Mouse (Mus musculus) limb, embryonic 14.5 days (tissue): Measurements from ENCODE around the gene Opalin. TPM values are rescaled to one million over a fixed set of nuclear protein-coding genes. Genes with fewer than 3 reads are reported as not detected.

ENCODE experiments used
- ATAC-seq: fragments of 200-750 bp; cut with Nextera tagmentation; 2 replicates; pipeline ENCODE4 v1.8.0; 2017; ENCODE audit warnings: low read depth, moderate number of reproducible peaks, moderate TSS enrichment; ENCODE audit not compliant: low FRiP score
- DNase-seq: peaks from one replicate; pipeline ENCODE4 v3.0.0-alpha.2; 2015; ENCODE audit warnings: low spot score
- H3K27ac ChIP-seq: fragments of 300-500 bp; sonication (generic); replicated peaks from 2 replicates; pipeline ENCODE4 v1.5.1; 2014; ENCODE audit warnings: low read depth, mild to moderate bottlenecking, low read length, moderate library complexity, mixed read lengths
- H3K27me3 ChIP-seq: fragments of 300-500 bp; sonication (generic); 2 replicates; pipeline ENCODE4 v1.6.1; 2014; ENCODE audit warnings: low read length, mixed read lengths; ENCODE audit not compliant: control insufficient read depth, insufficient read depth
- H3K36me3 ChIP-seq: fragments of 300-500 bp; sonication (generic); 2 replicates; pipeline ENCODE4 v1.6.1; 2014; ENCODE audit warnings: mild to moderate bottlenecking, low read length, moderate library complexity, mixed read lengths; ENCODE audit not compliant: control insufficient read depth, insufficient read depth
- H3K4me1 ChIP-seq: fragments of 300-500 bp; sonication (generic); 2 replicates; pipeline ENCODE4 v1.6.1; 2014; ENCODE audit warnings: antibody characterized with exemption, low read length, mixed read lengths; ENCODE audit not compliant: control insufficient read depth, insufficient read depth
- H3K4me2 ChIP-seq: fragments of 300-500 bp; sonication (generic); replicated peaks from 2 replicates; pipeline ENCODE4 v1.6.1; 2014; ENCODE audit warnings: low read depth, mild to moderate bottlenecking, low read length, moderate library complexity; ENCODE audit not compliant: severe bottlenecking
- H3K4me3 ChIP-seq: fragments of 300-500 bp; sonication (generic); replicated peaks from 2 replicates; pipeline ENCODE4 v1.5.1; 2014; ENCODE audit warnings: low read length
- H3K9ac ChIP-seq: fragments of 300-500 bp; sonication (generic); 2 replicates; pipeline ENCODE4 v1.6.1; 2014; ENCODE audit warnings: mild to moderate bottlenecking, low read depth, low read length, moderate library complexity; ENCODE audit not compliant: severe bottlenecking
- H3K9me3 ChIP-seq: fragments of 300-500 bp; sonication (generic); 2 replicates; pipeline ENCODE4 v1.6.1; 2016; ENCODE audit warnings: low read length; ENCODE audit not compliant: control insufficient read depth
- POLR2A ChIP-seq: fragments of 200-500 bp; IDR thresholded peaks from 2 replicates; pipeline ENCODE4 v1.8.0; 2012; ENCODE audit warnings: inconsistent platforms, mild to moderate bottlenecking, moderate library complexity, borderline replicate concordance; ENCODE audit not compliant: insufficient read depth, insufficient read length; ENCODE audit errors: extremely low read depth
- whole genome bisulfite sequencing: fragments of 180-500 bp; shearing (Covaris S2); extraction: QIAGEN DNeasy Blood & Tissue Kit; methylation state at CpG from one replicate; pipeline ENCODE4 v1.1.7; 2014; 5-methylcytosine and 5-hydroxymethylcytosine counted together
- polyA plus RNA-seq, 2 experiments: library from polyadenylated mRNA; depleted of rRNA in 1 of 2; stranded (reverse) in 1 of 2; unstranded in 1 of 2; fragments of >200 nt; fragmentation: Nextera tagmentation in 1 of 2; extraction: Ambion mirVana in 1 of 2; gene quantifications; 2 replicates each; pipeline versions ENCODE4 v1.2.1 to v1.2.3; 2012 to 2014

The Opalin gene
- polyA plus RNA-seq, 2 experiments: not detected

- no peak overlapping the region for H3K4me3 ChIP-seq
- WGBS: 77% methylated on average over 17 of the region's 17 CpGs
- ATAC-seq: no peak
- H3K27ac ChIP-seq: no peak overlapping the region
- 0 out of 2 replicates have a peak, but pooled peaks cover 4% of the 10 kb centered on the region for H3K27me3 ChIP-seq
- DNase-seq: no peak
- no peak overlapping the region for H3K4me2 ChIP-seq
- no peaks in the 10 kb centered on the region for H3K36me3 ChIP-seq
- peaks cover 15% of the 10 kb centered on the region for H3K4me1 ChIP-seq
- no peak overlapping the region for H3K9ac ChIP-seq
- TF ChIP-seq POLR2A: no peak
- H3K9me3 ChIP-seq: no peaks in the 10 kb centered on the region
These were observed 37.1 kb upstream of the Opalin start for GRCm38 (mm10) chr19:41113911-41114531.

DNA sequence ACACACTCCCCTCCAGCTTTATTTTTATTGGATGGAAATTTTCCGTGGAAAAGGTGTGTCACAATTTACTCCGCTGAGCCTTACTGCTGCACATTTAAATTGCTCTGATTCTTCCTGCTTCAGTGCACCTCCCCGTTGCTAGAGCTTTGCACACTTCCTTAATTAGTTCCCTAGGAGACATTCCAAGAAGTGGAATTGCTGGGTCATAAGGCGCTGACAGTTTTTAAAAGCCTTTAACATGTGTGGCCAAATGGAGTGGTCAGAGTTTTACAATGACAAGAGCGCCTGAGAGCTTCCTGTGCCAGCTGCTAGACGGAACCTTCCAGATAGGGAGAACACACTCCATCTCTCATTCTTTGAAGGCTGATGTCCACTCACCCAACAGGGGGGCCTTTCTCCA is 35.7 kb upstream of the Opalin start:
- H3K27me3 ChIP-seq: 0 out of 2 replicates have a peak, but pooled peaks cover 4% of the 10 kb centered on the region
- no peak for TF ChIP-seq POLR2A
- peaks cover 13% of the 10 kb centered on the region for H3K4me1 ChIP-seq
- H3K36me3 ChIP-seq: no peaks in the 10 kb centered on the region
- ATAC-seq (no peak), DNase-seq (no peak)
- H3K27ac ChIP-seq: no peak overlapping the region
- H3K9me3 ChIP-seq: no peaks in the 10 kb centered on the region
- 21% methylated on average over 6 of the region's 6 CpGs for WGBS
- no peak overlapping the region for H3K4me3 ChIP-seq
- no peak overlapping the region for H3K4me2 ChIP-seq
- no peak overlapping the region for H3K9ac ChIP-seq

- H3K9me3 ChIP-seq: no peaks in the 10 kb centered on the region
- no peak for ATAC-seq
- H3K27me3 ChIP-seq: 0 out of 2 replicates have a peak, but pooled peaks cover 4% of the 10 kb centered on the region
- TF ChIP-seq POLR2A: no peak
- WGBS: 47% methylated on average over 5 of the region's 5 CpGs
- no peaks in the 10 kb centered on the region for H3K36me3 ChIP-seq
- peaks cover 19% of the 10 kb centered on the region for H3K4me1 ChIP-seq
- H3K4me2 ChIP-seq: no peak overlapping the region
- no peak for DNase-seq
- no peak overlapping the region for H3K27ac ChIP-seq
- H3K4me3 ChIP-seq: no peak overlapping the region
- no peak overlapping the region for H3K9ac ChIP-seq
These were observed 33.1 kb upstream of the Opalin start for GRCm38 (mm10) chr19:41109991-41110390.

DNA sequence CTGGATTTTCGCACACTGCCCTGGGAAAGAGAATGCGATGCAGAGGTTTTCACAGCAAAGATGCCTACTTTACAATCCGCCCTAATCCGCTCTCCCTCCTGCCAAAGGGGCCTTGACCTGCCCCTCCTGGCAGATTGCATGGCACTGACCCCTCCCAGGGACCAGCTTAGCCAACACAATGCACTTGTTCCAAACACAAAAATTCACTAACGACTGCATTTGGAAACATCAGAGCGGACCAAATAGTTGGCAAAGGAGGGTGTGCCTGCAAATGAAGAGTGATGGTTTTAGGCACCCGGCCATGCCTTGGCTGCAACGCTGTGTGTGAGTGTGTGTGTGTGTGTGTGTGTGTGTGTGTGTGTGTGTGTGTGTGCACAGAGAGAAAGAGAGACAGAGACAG is 32.6 kb upstream of the Opalin start:
- no peak for TF ChIP-seq POLR2A
- no peak overlapping the region for H3K9ac ChIP-seq

GRCm38 (mm10) chr19:41108666-41109065 is 31.8 kb upstream of the Opalin start:
- Histone ChIP-seq H3K36me3 (no peaks in the 10 kb centered on the region), H3K4me3 (no peak overlapping the region), H3K27ac (no peak overlapping the region), H3K9ac (no peak overlapping the region), H3K4me1 (peaks cover 19% of the 10 kb centered on the region), H3K9me3 (no peaks in the 10 kb centered on the region), H3K27me3 (0 out of 2 replicates have a peak, but pooled peaks cover 4% of the 10 kb centered on the region), H3K4me2 (no peak overlapping the region)
- ATAC-seq: no peak
- no peak for DNase-seq
- TF ChIP-seq POLR2A: no peak
- 90% methylated on average over 7 of the region's 7 CpGs for WGBS

More for the DNA sequence above, 32.6 kb upstream of the Opalin start:
- DNase-seq: no peak
- H3K4me2 ChIP-seq: no peak overlapping the region
- H3K27ac ChIP-seq: no peak overlapping the region
- H3K36me3 ChIP-seq: no peaks in the 10 kb centered on the region
- no peak overlapping the region for H3K4me3 ChIP-seq
- H3K4me1 ChIP-seq: peaks cover 19% of the 10 kb centered on the region
- H3K9me3 ChIP-seq: no peaks in the 10 kb centered on the region
- 0 out of 2 replicates have a peak, but pooled peaks cover 4% of the 10 kb centered on the region for H3K27me3 ChIP-seq
- WGBS: 60% methylated on average over 8 of the region's 8 CpGs
- no peak for ATAC-seq
